Comparison of ENCODE assay signal across 1 mouse cellular context in genomic region chr19:10060783-10061590, GRCm38 (mm10).
TF ChIP-seq lines count a peak whose summit lies in the region.

No protein-coding gene starts in this region.

TF ChIP-seq in MEL, 35 proteins besides CTCF, POLR2A, EP300 and RAD21 (continued from another document):
- no peak for TF ChIP-seq UBTF (IDR thresholded peaks at IDR 0.05; ENCODE audit: borderline replicate concordance, insufficient read depth, low read depth, low read length)
- TF ChIP-seq ZC3H11A (IDR thresholded peaks at IDR 0.05; ENCODE audit: low read depth, low read length) = no peak
- no peak for TF ChIP-seq ELF1 (IDR thresholded peaks at IDR 0.05; ENCODE audit: low read depth, low read length)
- no peak for TF ChIP-seq BHLHE40 (IDR thresholded peaks at IDR 0.05; ENCODE audit: borderline replicate concordance, low read depth, low read length)
- TF ChIP-seq NRF1 (IDR thresholded peaks at IDR 0.05; ENCODE audit: insufficient read depth, low read depth, low read length, poor library complexity, severe bottlenecking) = no peak
- TF ChIP-seq TAL1 (IDR thresholded peaks at IDR 0.05; ENCODE audit: low read length) = peak; percentile 60
- TF ChIP-seq ZNF384 (IDR thresholded peaks at IDR 0.05; ENCODE audit: low read depth, low read length) = no peak
- TF ChIP-seq E2F4 (IDR thresholded peaks at IDR 0.05; ENCODE audit: borderline replicate concordance, low read depth, low read length) = no peak
